Mouse (Mus musculus): ENCODE measurements around the gene Msi2. TPM values are rescaled to one million over a fixed set of nuclear protein-coding genes. Genes with fewer than 3 reads are reported as not detected.

Gene Msi2
- polyA plus RNA-seq, 1 experiment from 2014 or later, result 29.9 TPM

GRCm38 (mm10) chr11:88356016-88356415 lies 362.3 kb downstream of the Msi2 start:
- WGBS, result 90% methylated on average over 12 of the region's 12 CpGs
- Histone ChIP-seq H3K9me3 (no peaks in the 10 kb centered on the region), H3K27me3 (ENCODE audit: insufficient read depth, poor library complexity, severe bottlenecking) (no peaks in the 10 kb centered on the region), H3K4me3 (no peak overlapping the region), H3K4me1 (replicated peaks) (peaks cover 56% of the 10 kb centered on the region), H3K27ac (peak overlapping the region; percentile 80), H3K36me3 (peaks cover 87% of the 10 kb centered on the region)
- no peak for DNase-seq (ENCODE audit: low spot score)

GRCm38 (mm10) chr11:88354771-88355170 lies 363.5 kb downstream of the Msi2 start:
- Histone ChIP-seq H3K9me3 (no peaks in the 10 kb centered on the region), H3K27me3 (ENCODE audit: insufficient read depth, poor library complexity, severe bottlenecking) (no peaks in the 10 kb centered on the region), H3K4me1 (replicated peaks) (peaks cover 67% of the 10 kb centered on the region), H3K36me3 (peaks cover 83% of the 10 kb centered on the region), H3K4me3 (no peak overlapping the region), H3K27ac (peak overlapping the region; percentile 40; the same call in 1 of the 2 replicates)
- 91% methylated on average over 9 of the region's 9 CpGs for WGBS
- no peak for DNase-seq (ENCODE audit: low spot score)

- no peaks in the 10 kb centered on the region for H3K9me3 ChIP-seq
- no peak for DNase-seq (ENCODE audit: low spot score)
- peak overlapping the region; percentile 64; the same call in 1 of the 2 replicates for H3K27ac ChIP-seq
- no peaks in the 10 kb centered on the region for H3K27me3 ChIP-seq (ENCODE audit: insufficient read depth, poor library complexity, severe bottlenecking)
- 87% methylated on average over 3 of the region's 3 CpGs for WGBS
- H3K4me1 ChIP-seq (replicated peaks), result peaks cover 59% of the 10 kb centered on the region
- H3K4me3 ChIP-seq, result no peak overlapping the region
- H3K36me3 ChIP-seq, result peaks cover 83% of the 10 kb centered on the region
Observed at GRCm38 (mm10) chr11:88351722-88352473, 366.4 kb downstream of the Msi2 start.

- Histone ChIP-seq H3K27ac (peak overlapping the region; percentile 83), H3K4me1 (replicated peaks) (peaks cover 43% of the 10 kb centered on the region), H3K9me3 (no peaks in the 10 kb centered on the region), H3K27me3 (ENCODE audit: insufficient read depth, poor library complexity, severe bottlenecking) (no peaks in the 10 kb centered on the region), H3K4me3 (no peak overlapping the region), H3K36me3 (peaks cover 85% of the 10 kb centered on the region)
- 50% methylated on average over 23 of the region's 23 CpGs for WGBS
- no peak for DNase-seq (ENCODE audit: low spot score)
Observed at GRCm38 (mm10) chr11:88348690-88349089, 369.6 kb downstream of the Msi2 start.

GRCm38 (mm10) chr11:88348056-88348455 lies 370.3 kb downstream of the Msi2 start:
- Histone ChIP-seq H3K27me3 (ENCODE audit: insufficient read depth, poor library complexity, severe bottlenecking) (no peaks in the 10 kb centered on the region), H3K36me3 (peaks cover 82% of the 10 kb centered on the region), H3K27ac (peak overlapping the region; percentile 83; the same call in 1 of the 2 replicates), H3K9me3 (no peaks in the 10 kb centered on the region), H3K4me1 (replicated peaks) (peaks cover 43% of the 10 kb centered on the region), H3K4me3 (no peak overlapping the region)
- DNase-seq (ENCODE audit: low spot score), result no peak
- 57% methylated on average over 3 of the region's 3 CpGs for WGBS

- DNase-seq (ENCODE audit: low spot score), result no peak
- Histone ChIP-seq H3K27me3 (ENCODE audit: insufficient read depth, poor library complexity, severe bottlenecking) (no peaks in the 10 kb centered on the region), H3K9me3 (no peaks in the 10 kb centered on the region), H3K4me1 (replicated peaks) (peaks cover 26% of the 10 kb centered on the region), H3K36me3 (peaks cover 67% of the 10 kb centered on the region), H3K4me3 (no peak overlapping the region), H3K27ac (no peak overlapping the region)
- whole genome bisulfite sequencing, result 94% methylated on average over 5 of the region's 5 CpGs
Observed at GRCm38 (mm10) chr11:88346066-88346465, 372.2 kb downstream of the Msi2 start.

GRCm38 (mm10) chr11:88337926-88338325 lies 380.4 kb downstream of the Msi2 start:
- Histone ChIP-seq H3K27ac (no peak overlapping the region), H3K4me1 (replicated peaks) (peaks cover 20% of the 10 kb centered on the region), H3K4me3 (no peak overlapping the region), H3K9me3 (no peaks in the 10 kb centered on the region), H3K27me3 (ENCODE audit: insufficient read depth, poor library complexity, severe bottlenecking) (no peaks in the 10 kb centered on the region), H3K36me3 (peaks cover 50% of the 10 kb centered on the region)
- no peak for DNase-seq (ENCODE audit: low spot score)
- 91% methylated on average over 3 of the region's 3 CpGs for WGBS

GRCm38 (mm10) chr11:88334893-88335292 lies 383.4 kb downstream of the Msi2 start:
- 57% methylated on average over 5 of the region's 5 CpGs for WGBS
- Histone ChIP-seq H3K9me3 (no peaks in the 10 kb centered on the region), H3K4me1 (replicated peaks) (peaks cover 36% of the 10 kb centered on the region), H3K27me3 (ENCODE audit: insufficient read depth, poor library complexity, severe bottlenecking) (no peaks in the 10 kb centered on the region), H3K36me3 (peaks cover 37% of the 10 kb centered on the region), H3K27ac (peak overlapping the region; percentile 67), H3K4me3 (no peak overlapping the region)
- no peak for DNase-seq (ENCODE audit: low spot score)

- Histone ChIP-seq H3K9me3 (no peaks in the 10 kb centered on the region), H3K36me3 (peaks cover 19% of the 10 kb centered on the region)
- WGBS, result 90% methylated on average over 8 of the region's 8 CpGs
Observed at GRCm38 (mm10) chr11:88332309-88332934, 385.9 kb downstream of the Msi2 start.

GRCm38 (mm10) chr11:88331722-88332121 lies 386.6 kb downstream of the Msi2 start:
- no peaks in the 10 kb centered on the region for H3K27me3 ChIP-seq (ENCODE audit: insufficient read depth, poor library complexity, severe bottlenecking)
- no peak overlapping the region for H3K27ac ChIP-seq
- H3K9me3 ChIP-seq, result no peaks in the 10 kb centered on the region
- peaks cover 12% of the 10 kb centered on the region; the same call in 1 of the 2 replicates for H3K36me3 ChIP-seq
- no peak for DNase-seq (ENCODE audit: low spot score)
- WGBS, result 96% methylated on average over 8 of the region's 8 CpGs
- peaks cover 48% of the 10 kb centered on the region for H3K4me1 ChIP-seq (replicated peaks)
- H3K4me3 ChIP-seq, result no peak overlapping the region

More at GRCm38 (mm10) chr11:88332309-88332934, 385.9 kb downstream of the Msi2 start:
- H3K27ac ChIP-seq, result no peak overlapping the region
- no peak overlapping the region for H3K4me3 ChIP-seq
- H3K4me1 ChIP-seq (replicated peaks), result peaks cover 41% of the 10 kb centered on the region
- no peaks in the 10 kb centered on the region for H3K27me3 ChIP-seq (ENCODE audit: insufficient read depth, poor library complexity, severe bottlenecking)
- no peak for DNase-seq (ENCODE audit: low spot score)

- Histone ChIP-seq H3K36me3 (peaks cover 8% of the 10 kb centered on the region; the same call in 1 of the 2 replicates), H3K27me3 (ENCODE audit: insufficient read depth, poor library complexity, severe bottlenecking) (no peaks in the 10 kb centered on the region), H3K4me3 (no peak overlapping the region), H3K27ac (peak overlapping the region; percentile 60), H3K4me1 (replicated peaks) (peaks cover 47% of the 10 kb centered on the region), H3K9me3 (no peaks in the 10 kb centered on the region)
- no peak for DNase-seq (ENCODE audit: low spot score)
- WGBS, result 79% methylated on average over 11 of the region's 11 CpGs
Observed at GRCm38 (mm10) chr11:88330799-88331198, 387.5 kb downstream of the Msi2 start.

- Histone ChIP-seq H3K4me3 (no peak overlapping the region), H3K27me3 (ENCODE audit: insufficient read depth, poor library complexity, severe bottlenecking) (no peaks in the 10 kb centered on the region), H3K9me3 (no peaks in the 10 kb centered on the region), H3K27ac (no peak overlapping the region), H3K4me1 (replicated peaks) (peaks cover 31% of the 10 kb centered on the region), H3K36me3 (no peaks in the 10 kb centered on the region)
- 95% methylated on average over 17 of the region's 17 CpGs for WGBS
- DNase-seq (ENCODE audit: low spot score), result no peak
Observed at GRCm38 (mm10) chr11:88328813-88329595, 389.3 kb downstream of the Msi2 start.
